Mouse (Mus musculus) olfactory bulb, adult 2 months (tissue): ENCODE data around the gene Fuca2. TPM values are rescaled to one million over a fixed set of nuclear protein-coding genes. Genes with fewer than 3 reads are reported as not detected.
A peak's percentile ranks its signal among the peaks of the same experiment; 100 is the strongest.

ENCODE experiments used
- H3K27ac ChIP-seq: fragments of 200-500 bp; 2 replicates; pipeline ENCODE4 v1.5.1; 2012; ENCODE audit warnings: low read depth, low read length; ENCODE audit not compliant: insufficient read depth
- H3K4me1 ChIP-seq: fragments of 200-500 bp; 2 replicates; pipeline ENCODE4 v1.6.1; 2012; ENCODE audit warnings: low read length; ENCODE audit not compliant: control insufficient read depth, insufficient read depth
- H3K4me3 ChIP-seq: fragments of 200-500 bp; 2 replicates; pipeline ENCODE4 v1.5.1; 2012; ENCODE audit warnings: mild to moderate bottlenecking, low read depth, low read length, moderate library complexity; ENCODE audit not compliant: insufficient read depth
- CTCF ChIP-seq: fragments of 200-500 bp; IDR thresholded peaks from 2 replicates; pipeline ENCODE4 v1.5.1; 2012; ENCODE audit warnings: low read depth, mild to moderate bottlenecking, low read length, moderate library complexity; ENCODE audit not compliant: insufficient read depth
- POLR2A ChIP-seq: fragments of 200-500 bp; IDR thresholded peaks from 2 replicates; pipeline ENCODE4 v1.6.1; 2012; ENCODE audit warnings: mild to moderate bottlenecking, low read depth, low read length, moderate library complexity; ENCODE audit not compliant: insufficient read depth
- WGBS: fragments of 180-500 bp; shearing (Covaris S2); methylation state at CpG from one replicate; pipeline ENCODE4 v1.1.7; 2018; 5-methylcytosine and 5-hydroxymethylcytosine counted together
- polyA plus RNA-seq: library from polyadenylated mRNA; stranded (reverse); fragments of >200 nt; gene quantifications from 2 replicates; pipeline ENCODE4 v1.2.4, GENCODE M21; 2012; ENCODE audit warnings: low replicate concordance; ENCODE audit not compliant: missing spikeins, insufficient read depth, insufficient read length

The Fuca2 gene
- polyA plus RNA-seq, 1 experiment: not detected

- WGBS: 100% methylated on average over 1 of the region's 1 CpGs
- Histone ChIP-seq H3K27ac (no peak overlapping the region), H3K4me3 (no peak overlapping the region), H3K4me1 (0 out of 2 replicates have a peak, but pooled peaks cover 2% of the 10 kb centered on the region)
- no peak for TF ChIP-seq POLR2A
- no peak for TF ChIP-seq CTCF
These were observed 55.0 kb downstream of the Fuca2 start for GRCm38 (mm10) chr10:13554316-13554715.

- H3K27ac ChIP-seq: no peak overlapping the region
- H3K4me1 ChIP-seq: 0 out of 2 replicates have a peak, but pooled peaks cover 2% of the 10 kb centered on the region
- H3K4me3 ChIP-seq: no peak overlapping the region
- 86% methylated on average over 13 of the region's 13 CpGs for WGBS
- TF ChIP-seq POLR2A: no peak
- TF ChIP-seq CTCF: no peak
These were observed 60.8 kb downstream of the Fuca2 start for GRCm38 (mm10) chr10:13560014-13560674.

DNA sequence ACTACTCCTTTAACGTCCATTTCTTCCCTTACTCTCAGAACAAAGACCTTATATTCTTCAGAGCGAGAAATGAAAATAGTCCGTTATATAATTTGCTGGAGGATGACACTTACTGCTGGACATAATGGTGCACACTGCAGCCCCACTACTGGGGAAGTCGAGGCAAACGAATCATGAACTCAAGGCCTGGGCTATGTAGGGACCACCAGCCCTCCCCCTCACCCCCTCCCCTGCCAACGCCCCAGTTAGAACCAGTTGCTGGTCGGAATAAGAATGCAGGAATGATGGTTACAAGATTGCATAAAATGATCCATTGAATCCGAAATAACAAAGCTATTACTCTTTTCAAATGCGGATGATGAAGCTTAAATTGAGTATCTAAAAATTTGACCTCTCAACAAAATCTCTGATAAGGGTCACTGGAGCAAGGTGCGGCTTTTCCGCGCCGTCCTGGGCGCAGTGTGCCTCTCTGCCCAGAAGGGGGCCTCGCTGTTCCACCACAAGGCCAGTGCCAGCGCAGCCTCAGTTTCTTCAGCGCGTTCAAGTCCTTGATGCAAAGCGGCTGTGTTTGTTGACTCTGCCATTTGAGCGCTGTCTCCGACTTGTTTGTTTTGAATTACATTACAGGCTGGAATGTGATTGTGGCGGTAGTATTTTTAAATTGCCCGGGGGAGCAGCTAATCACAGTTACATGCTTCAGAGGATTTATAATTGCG, 65.2 kb downstream of the Fuca2 start:
- 25% methylated on average over 24 of the region's 24 CpGs for WGBS
- TF ChIP-seq CTCF (peak; percentile 97), POLR2A (no peak)

GRCm38 (mm10) chr10:13565080-13565448, 65.7 kb downstream of the Fuca2 start:
- TF ChIP-seq CTCF (no peak), POLR2A (no peak)
- peaks cover 16% of the 10 kb centered on the region for H3K4me1 ChIP-seq
- 27% methylated on average over 8 of the region's 8 CpGs for WGBS
- H3K4me3 ChIP-seq: no peak overlapping the region
- no peak overlapping the region for H3K27ac ChIP-seq

More for the DNA sequence above, 65.2 kb downstream of the Fuca2 start:
- Histone ChIP-seq H3K27ac (no peak overlapping the region), H3K4me3 (peak overlapping the region; percentile 23; the same call in 1 of the 2 replicates), H3K4me1 (peaks cover 12% of the 10 kb centered on the region)

GRCm38 (mm10) chr10:13566393-13566792, 67.1 kb downstream of the Fuca2 start:
- WGBS: 72% methylated on average over 13 of the region's 13 CpGs
- Histone ChIP-seq H3K4me3 (no peak overlapping the region), H3K4me1 (peaks cover 23% of the 10 kb centered on the region), H3K27ac (peak overlapping the region; percentile 60; the same call in 1 of the 2 replicates)
- TF ChIP-seq POLR2A: no peak
- TF ChIP-seq CTCF: no peak

Other genes starting within 250 kb of the Fuca2 start
- not detected in 2 replicates for gene Phactr2, start 25.1 kb upstream of the Fuca2 start, polyA plus RNA-seq
- gene Adat2, start 53.4 kb downstream of the Fuca2 start, polyA plus RNA-seq: not detected in 2 replicates
- gene Pex3, start 53.6 kb downstream of the Fuca2 start, polyA plus RNA-seq: not detected in 2 replicates